Mouse (Mus musculus): Measurements from ENCODE around the gene Kif26b. TPM values are rescaled to one million over a fixed set of nuclear protein-coding genes. Genes with fewer than 3 reads are reported as not detected.

The Kif26b gene
- total and polyA plus RNA-seq, 2 experiments from 2014 or later, result 3.4 to 33.7 TPM

DNA sequence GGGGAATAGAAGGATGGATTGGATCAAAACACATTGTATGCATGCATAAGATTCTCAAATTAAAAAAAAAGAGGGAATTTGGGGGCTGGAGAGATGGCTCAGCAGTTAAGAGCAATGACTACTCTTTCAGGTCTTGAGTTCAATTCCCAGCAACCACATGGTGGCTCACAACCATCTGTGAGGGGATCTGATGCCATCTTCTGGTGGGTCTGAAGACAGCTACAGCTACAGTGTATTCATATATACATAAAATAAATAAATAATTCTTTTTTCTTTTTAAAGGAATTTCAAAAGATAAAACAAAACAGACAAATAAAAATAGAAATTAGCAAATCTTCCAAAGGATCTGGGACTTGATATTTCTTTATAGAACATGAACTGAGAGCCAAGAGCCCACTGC, 451.3 kb downstream of the Kif26b start:
- H3K9ac ChIP-seq, result no peak overlapping the region
- no peak overlapping the region for H3K27ac ChIP-seq (ENCODE audit: low read depth, low read length)
- H3K4me1 ChIP-seq (ENCODE audit: insufficient read depth), result no peaks in the 10 kb centered on the region
- no peak overlapping the region for H3K4me3 ChIP-seq (ENCODE audit: low read depth, low read length)
- H3K36me3 ChIP-seq (ENCODE audit: insufficient read depth), result no peaks in the 10 kb centered on the region
- no peaks in the 10 kb centered on the region for H3K9me3 ChIP-seq (ENCODE audit: low read length)
- no peak overlapping the region for H3K4me2 ChIP-seq (ENCODE audit: low read depth)
- no peaks in the 10 kb centered on the region for H3K27me3 ChIP-seq (ENCODE audit: insufficient read depth, low read length)
- DNase-seq (no peak), ATAC-seq (no peak)
- TF ChIP-seq CTCF (IDR thresholded peaks at IDR 0.05; ENCODE audit: low read depth), result no peak

- no peak overlapping the region for H3K9ac ChIP-seq
- TF ChIP-seq CTCF (IDR thresholded peaks at IDR 0.05; ENCODE audit: low read depth), result no peak
- ATAC-seq, result no peak
- H3K4me2 ChIP-seq (ENCODE audit: low read depth), result no peak overlapping the region
- H3K36me3 ChIP-seq (ENCODE audit: insufficient read depth), result no peaks in the 10 kb centered on the region
- no peak overlapping the region for H3K4me3 ChIP-seq (ENCODE audit: low read depth, low read length)
- no peaks in the 10 kb centered on the region for H3K4me1 ChIP-seq (ENCODE audit: insufficient read depth)
- no peaks in the 10 kb centered on the region for H3K9me3 ChIP-seq (ENCODE audit: low read length)
- DNase-seq, result no peak
- WGBS, result 66% methylated on average over 5 of the region's 5 CpGs
- H3K27ac ChIP-seq (ENCODE audit: low read depth, low read length), result no peak overlapping the region
- H3K27me3 ChIP-seq (ENCODE audit: insufficient read depth, low read length), result no peaks in the 10 kb centered on the region
Measured at GRCm38 (mm10) chr1:178981641-178982040, 452.7 kb downstream of the Kif26b start.

- Histone ChIP-seq H3K9me3 (ENCODE audit: low read length) (no peaks in the 10 kb centered on the region), H3K36me3 (ENCODE audit: insufficient read depth) (no peaks in the 10 kb centered on the region), H3K9ac (no peak overlapping the region), H3K27ac (ENCODE audit: low read depth, low read length) (no peak overlapping the region), H3K27me3 (ENCODE audit: insufficient read depth, low read length) (no peaks in the 10 kb centered on the region), H3K4me1 (ENCODE audit: insufficient read depth) (no peaks in the 10 kb centered on the region), H3K4me2 (ENCODE audit: low read depth) (no peak overlapping the region), H3K4me3 (ENCODE audit: low read depth, low read length) (no peak overlapping the region)
- 74% methylated on average over 1 of the region's 1 CpGs for WGBS
- TF ChIP-seq CTCF (IDR thresholded peaks at IDR 0.05; ENCODE audit: low read depth), result no peak
- DNase-seq (no peak), ATAC-seq (no peak)
Measured at GRCm38 (mm10) chr1:178988176-178988575, 459.3 kb downstream of the Kif26b start.

Other genes with a start within 250 kb of the Kif26b start
- 46.3 and 54.9 TPM in 2 replicates for gene Cox20, start 210.0 kb upstream of the Kif26b start, total RNA-seq (2014; rRNA removed)
- gene Cox20, start 210.0 kb upstream of the Kif26b start, polyA plus RNA-seq (2015; fragmentation: Nextera tagmentation; extraction: Ambion mirVana), result 111 and 144 TPM in 2 replicates
- gene Hnrnpu, start 191.3 kb upstream of the Kif26b start, total RNA-seq (2014; rRNA removed), result 245 and 299 TPM in 2 replicates
- gene Hnrnpu, start 191.3 kb upstream of the Kif26b start, polyA plus RNA-seq (2015; fragmentation: Nextera tagmentation; extraction: Ambion mirVana), result 187 and 229 TPM in 2 replicates
- 4.3 and 7.0 TPM in 2 replicates for gene Efcab2, start 123.0 kb upstream of the Kif26b start, total RNA-seq (2014; rRNA removed)
- gene Efcab2, start 123.0 kb upstream of the Kif26b start, polyA plus RNA-seq (2015; fragmentation: Nextera tagmentation; extraction: Ambion mirVana), result 4.5 and 8.6 TPM in 2 replicates